Mouse (Mus musculus) cerebellum, postnatal 14 days (tissue): Measurements from ENCODE around the gene Castor1.

Source experiments
- DNase-seq, 2 experiments: peaks; one replicate each; pipeline ENCODE4 v3.0.0; 2021; ENCODE audit warnings: mixed read lengths in 2 of 2

Castor1 gene

DNA sequence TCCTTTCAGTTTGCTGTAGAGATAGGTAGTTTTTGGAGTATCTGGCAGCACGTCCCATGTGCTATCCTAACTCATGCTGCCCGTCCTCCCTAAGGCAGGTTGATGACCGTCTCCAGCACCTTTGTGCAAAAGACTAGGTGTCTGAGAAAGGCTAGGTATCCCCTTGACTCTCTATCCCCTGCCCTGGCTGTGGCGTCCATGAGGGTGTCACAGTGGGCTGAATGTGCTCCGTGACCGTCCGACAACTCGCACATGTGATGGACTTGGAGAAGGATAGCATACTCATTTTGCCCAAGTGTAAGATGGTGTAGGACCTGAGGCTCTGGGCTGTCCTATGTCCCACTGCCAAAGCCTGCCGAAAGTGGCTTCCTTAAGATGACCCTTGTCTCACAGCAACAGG lies 10.4 kb upstream of the Castor1 start:
- no peak for DNase-seq

DNA sequence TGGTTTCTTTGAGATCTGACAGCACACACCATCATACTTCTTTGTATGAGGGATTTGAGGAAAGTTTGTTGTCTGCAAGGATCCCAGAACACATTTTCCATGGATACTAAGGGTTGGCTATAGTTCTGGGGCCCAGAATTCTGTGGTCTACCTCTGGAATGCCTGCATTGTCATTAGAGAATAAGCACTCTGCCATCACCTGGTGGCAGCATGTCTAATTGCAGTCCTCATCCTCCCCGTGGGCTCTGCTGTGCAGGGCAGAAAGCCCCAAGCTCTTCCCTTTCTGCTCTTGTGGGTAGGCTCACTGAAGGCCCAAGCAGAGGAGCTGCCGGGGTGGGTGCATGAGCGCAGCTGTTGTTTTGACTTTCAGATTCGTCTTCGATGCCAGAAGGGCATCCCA lies 8.5 kb upstream of the Castor1 start:
- DNase-seq: no peak

DNA sequence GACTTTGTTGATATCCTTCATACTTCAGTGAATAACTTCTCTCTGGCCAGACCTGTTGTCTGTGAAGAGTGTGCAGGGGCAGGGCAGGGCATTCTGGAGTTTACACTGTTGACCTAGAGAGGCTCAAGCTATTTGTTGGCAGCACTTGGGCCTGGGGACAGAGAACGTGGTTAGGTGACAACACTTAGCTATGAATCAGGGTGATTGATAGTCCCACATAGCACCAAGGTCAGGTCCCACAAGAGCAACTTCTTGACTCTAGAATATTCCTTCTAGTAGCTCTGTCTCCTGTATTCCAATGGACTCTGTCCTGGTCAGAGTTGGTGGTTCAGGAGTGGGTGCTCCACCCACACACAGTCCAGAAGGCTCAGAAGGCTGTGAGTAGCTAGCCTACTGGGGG lies 7.2 kb upstream of the Castor1 start:
- DNase-seq: no peak

DNA sequence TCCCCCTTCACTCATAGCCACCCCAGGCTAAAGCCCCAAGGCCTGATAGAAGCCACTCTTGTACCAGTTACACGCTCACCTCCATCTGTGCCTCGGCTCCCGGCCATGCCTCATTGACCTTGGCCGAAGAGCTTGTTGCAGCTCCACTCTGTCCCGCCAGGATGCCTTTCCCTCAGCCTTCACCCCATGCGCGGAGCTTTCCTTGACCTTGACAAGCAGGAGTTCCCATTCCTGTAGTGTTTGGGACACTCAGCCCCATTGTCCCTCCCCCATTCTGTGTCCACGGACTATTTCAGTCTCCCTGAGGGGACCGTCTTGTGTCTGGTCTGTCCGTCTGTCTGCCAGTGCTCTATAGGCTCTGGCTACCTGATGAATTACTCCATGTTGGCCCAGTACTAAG lies 4.9 kb upstream of the Castor1 start:
- no peak for DNase-seq

DNA sequence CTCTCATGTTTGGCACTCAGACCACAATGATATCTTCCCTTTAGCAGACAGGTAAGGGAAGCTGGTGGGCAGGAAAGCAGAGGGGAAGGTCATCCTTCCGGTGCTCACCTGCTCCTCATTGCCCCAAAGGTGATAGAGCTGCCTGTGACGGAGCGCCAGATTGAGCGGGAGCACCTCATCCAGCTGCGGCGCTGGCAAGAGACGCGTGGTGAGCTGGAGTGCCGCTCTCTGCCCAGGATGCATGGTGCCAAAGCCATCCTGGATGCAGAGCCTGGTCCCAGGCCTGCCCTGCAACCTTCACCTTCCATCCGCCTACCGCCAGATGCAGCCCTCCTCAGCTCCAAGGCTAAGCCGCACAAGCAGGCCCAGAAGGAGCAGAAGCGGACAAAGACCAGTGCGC lies 3.5 kb upstream of the Castor1 start:
- DNase-seq: no peak

DNA sequence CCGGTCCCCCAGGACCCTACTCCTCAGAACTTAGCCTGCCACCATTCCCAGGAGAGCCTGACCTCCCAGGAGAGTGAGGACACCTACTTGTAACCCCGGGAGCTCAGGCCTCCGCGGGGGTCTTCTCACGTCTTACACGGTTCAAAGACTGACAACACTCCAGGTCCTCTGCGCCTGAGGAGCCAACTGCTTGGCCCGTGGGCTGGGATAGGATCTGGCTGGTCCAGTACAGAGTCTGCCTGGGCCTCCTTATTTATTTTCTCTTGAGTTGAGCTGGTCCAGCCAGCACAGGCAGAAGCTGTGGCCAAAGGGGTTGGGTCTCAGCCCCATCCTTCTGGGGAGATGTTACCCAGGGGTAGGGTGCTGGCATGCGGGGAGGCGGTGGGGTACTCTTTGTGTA lies 3.0 kb upstream of the Castor1 start:
- DNase-seq: no peak

DNA sequence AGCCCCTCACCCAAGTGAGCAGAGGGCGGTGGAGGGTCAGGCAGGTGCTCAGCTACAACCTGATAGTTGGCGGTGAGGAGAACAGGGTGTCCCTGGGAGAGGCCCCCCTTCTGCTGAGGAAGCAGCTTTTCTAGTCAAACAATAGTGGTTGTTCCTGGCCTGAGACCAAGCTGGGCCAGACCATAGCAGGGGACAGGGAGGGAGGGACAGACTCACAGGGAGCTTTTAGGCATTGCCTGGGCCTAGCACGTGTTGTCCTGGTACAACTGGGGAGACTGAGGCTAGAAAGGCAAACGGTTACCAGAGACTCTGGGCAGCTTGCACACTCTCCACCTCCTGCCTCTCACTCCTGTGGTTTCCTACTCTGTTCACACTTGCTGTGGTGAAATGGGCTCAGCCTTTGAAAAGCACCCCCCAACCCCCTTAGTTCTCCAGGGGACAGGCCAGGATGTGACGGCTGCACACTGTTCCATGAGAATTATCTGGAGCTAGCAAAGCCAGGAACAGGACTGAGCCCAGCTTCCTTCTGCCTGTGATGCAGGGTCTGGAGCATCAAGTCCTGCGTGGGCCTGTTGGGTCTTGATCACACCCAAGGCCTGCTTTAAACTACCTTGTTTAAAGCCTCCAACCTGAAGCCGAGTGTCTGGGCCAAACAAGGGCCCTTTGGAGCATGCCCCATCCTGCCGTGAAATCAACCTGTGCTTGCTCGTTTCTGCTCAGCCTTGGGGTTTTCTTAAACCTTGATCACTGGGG lies 1.6 kb upstream of the Castor1 start:
- no peak for DNase-seq

DNA sequence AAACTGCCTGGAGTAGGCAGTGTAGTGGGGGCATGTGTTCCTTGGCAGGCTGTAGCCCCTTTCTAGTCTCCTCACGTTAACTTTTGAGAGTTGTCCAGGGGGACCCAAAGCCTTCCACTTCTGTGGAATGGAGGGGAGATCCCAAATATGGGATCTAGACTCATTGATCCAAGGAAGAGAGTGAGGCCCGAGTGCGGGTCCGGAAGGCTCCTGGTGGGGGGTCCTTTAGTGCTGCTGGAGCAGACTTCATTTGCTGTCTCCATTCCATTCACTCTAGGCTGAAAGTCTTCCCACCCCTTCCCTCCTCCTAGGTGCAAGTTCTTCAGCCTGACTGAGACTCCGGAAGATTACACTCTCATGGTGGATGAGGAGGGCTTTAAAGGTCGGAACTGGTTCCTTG lies 612 bp downstream of the Castor1 start:
- DNase-seq: peak; percentile 19 to 28

DNA sequence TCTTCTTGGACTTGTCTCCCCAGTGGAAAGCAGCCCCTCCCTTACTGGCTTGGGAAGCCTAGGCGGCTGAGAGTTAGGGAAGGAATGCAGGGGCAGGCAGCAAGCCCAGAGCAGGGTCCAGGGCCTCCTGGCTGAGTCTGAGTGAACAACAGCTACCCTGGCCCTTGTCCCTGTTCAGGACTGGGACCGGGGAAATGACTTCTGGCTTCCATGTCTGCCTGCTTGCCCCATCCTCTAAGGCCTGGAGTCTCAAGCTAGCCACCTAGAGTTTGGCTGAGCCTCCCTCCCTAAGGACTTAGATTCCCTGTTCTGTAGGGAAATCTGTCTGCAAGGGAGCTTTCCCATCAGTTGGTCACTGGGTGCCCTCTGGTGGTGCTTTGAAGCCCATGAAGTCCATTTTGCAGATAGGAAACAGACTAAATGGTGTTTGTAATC lies 1.3 kb downstream of the Castor1 start:
- peak; percentile 79 to 81 for DNase-seq

DNA sequence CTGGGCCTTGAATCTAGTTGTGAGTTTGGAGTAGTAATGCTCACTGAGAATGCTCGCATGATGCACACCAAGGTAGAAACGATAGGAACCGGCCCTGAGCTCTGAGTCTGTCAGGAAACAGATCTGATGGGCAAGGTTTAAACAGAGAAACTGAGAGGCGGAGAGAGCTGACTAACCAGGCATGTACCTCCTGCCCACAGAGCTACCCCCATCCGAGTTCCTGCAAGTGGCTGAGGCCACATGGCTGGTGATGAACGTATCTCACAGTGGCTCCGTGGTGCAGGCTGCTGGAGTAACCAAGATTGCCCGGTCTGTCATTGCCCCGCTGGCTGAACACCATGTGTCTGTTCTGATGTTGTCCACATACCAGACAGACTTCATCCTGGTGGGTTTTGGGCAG lies 1.9 kb downstream of the Castor1 start:
- peak in 1 of 2 experiments; percentile 19 for DNase-seq

DNA sequence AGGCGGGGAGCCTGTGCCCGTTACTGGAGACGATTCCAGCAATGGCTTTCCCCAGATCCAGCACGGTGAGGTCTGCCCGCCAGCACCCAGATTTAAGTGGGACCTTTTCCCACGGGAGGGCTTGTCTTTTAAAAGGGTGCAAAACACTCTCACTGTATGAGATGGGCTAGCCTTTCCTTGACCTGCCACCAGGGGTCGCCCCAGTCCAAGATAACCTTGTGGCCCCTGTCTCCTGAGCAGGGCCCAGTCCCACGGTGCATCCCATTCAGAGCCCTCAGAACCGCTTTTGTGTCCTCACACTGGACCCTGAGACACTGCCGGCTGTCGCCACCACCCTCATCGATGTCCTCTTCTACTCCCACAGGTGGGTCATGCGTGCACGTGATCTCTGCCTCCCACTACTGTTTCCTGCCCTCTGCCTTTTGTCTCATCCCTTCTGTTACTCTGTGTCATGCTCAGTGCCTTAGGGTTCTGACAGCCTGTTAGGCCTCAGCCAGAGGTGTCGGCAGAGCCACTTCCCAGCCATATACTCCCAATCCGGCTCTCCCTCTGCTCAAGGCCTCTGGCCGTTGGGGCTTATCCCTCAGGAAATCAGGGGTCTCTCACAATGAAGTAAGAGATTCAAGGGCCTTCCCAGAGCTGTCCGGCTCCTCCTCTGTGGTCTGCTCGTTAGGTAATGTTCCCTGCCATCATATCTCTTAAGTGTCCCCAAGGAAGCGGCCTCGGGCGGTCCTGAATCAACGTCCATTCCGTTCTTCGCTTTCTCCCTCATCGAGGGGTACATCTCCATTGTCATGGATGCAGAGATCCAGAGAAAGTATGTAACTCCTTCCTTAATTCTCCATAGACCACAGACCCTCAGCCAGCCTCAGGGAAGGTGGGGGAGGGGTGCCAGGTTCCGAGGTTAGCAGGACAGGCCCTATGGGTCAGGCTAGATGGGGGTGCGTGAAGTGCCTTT lies 2.7 kb downstream of the Castor1 start:
- peak; percentile 91 to 94 for DNase-seq

DNA sequence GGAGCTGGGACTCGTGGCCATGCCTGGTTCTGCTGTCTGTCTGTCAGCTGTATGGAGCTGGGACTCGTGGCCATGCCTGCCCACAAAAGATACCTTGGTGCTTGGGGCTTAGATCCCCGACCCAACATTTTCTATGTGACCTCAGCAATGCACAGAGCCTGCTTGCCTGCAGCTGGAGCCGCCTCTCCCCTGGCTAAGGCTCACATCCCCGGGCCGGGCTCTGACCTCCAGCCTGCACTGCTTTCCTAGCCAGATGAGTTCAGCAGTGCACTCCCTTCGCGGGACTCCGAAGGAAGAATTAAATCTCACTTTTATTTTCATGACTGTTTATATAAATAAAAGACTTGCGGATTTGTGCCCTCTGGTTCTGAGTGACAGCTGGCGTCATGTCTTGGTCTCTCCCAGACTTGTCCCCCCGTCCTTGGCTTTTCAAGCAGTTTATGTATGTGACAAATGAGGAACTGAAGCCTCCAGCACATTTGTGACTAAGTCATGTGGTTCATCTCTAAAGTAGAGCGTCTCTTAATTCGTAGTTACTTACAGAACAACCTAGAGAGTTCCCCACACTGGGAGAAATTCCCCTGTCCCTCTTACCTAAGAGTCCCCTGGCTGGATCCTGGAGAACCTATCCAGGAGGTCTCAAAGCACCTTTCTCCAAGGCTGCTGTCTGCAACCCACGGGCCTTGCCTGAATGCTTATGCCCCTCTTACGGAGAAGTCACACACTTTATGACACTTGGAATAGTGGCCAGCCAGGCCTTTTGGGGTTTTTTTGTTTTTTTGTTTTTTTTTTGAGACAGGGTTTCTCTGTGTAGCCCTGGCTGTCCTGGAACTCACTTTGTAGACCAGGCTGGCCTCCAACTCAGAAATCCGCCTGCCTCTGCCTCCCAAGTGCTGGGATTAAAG lies 4.3 kb downstream of the Castor1 start:
- DNase-seq: no peak

DNA sequence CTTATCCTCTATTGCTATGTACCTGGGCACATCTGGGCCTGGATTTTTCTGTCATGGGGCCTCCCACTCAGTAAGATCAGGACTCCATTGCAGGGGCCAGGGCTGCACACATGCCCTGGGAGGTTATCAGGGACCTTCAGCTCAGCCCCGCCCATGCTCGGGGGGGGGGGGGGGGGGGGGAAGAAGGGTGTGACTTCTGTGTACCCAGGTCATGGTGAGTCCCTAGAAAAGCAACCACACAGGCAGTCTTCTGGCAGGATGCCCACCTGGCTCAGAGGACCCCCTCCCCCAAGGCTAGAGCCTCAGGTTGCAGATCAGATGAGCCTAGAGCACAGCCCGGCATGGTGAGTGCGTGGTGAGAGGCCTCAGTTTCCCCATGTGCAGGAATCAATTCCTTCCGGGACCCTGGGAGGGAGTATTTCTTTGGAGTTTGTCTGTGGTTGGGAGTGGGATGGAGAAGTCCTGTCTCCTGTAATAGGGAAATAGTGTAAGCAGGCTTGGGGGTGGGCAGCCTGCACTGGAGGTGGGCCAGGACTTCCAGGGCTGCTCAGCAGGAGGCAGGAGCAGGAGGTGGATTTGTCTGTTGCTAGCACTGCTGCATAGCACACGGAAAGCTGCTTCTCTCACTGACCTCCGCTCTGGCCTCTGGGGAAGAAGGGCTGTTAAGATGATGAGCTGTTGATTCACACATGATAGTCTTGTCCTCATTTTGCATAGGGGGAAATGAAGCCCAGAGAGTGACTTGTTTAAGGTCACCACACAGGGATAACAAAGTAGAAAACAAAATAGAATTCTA lies 5.6 kb downstream of the Castor1 start:
- peak; percentile 20 to 35 for DNase-seq

DNA sequence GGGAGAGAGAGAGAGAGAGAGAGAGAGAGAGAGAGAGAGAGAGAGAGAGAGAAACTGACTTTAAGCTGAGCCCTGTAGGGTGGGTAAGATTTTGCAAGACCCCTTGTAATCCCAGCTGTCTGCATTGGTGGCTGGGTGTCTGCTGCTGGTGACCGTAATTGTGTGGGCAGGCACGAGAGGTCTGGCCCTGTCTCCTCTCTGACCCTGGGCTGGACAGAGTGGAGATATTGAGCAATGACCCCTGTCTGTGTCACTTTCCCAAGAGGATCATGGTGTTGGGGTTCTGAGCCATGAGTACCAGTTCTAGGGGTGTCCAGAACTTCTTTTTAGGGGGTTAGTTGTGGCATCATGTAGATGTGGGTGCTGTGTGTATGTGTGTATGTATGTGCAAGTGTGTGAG lies 6.2 kb downstream of the Castor1 start:
- no peak for DNase-seq

DNA sequence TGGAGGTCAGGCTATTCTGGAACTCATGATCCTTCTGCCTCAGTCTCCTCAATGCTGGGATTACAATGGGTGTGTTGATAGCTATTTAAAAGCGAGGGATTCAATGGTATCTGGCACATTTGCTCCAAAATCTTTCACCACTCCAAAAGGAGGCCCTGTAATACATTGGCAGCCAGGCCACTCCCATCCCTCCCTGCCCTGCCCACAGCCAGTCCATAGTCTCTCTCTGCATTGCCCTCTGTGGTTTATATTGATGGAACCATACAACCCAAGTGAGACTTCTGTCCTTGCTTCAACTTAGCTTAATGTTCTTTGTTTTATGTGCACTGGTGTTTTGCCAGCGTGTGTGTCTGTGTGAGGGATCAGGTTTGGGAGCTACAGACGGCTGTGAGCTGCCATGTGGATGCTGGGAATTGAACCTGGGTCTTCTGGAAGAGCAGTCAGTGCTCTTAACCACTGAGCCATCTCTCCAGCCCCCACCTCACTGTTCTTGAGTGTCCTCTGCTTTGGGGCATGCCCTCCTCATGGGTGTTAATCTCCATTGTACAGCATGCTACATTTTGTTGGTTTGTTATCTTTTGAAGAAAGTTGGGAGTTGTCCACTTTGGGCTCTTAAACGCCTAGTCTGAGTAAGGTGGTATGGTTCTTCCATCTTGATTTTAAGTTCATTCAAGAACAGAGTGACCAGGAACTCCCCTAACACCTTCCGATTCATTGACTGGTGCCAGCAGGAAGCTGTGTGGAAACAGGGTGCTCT lies 8.7 kb downstream of the Castor1 start:
- no peak for DNase-seq

DNA sequence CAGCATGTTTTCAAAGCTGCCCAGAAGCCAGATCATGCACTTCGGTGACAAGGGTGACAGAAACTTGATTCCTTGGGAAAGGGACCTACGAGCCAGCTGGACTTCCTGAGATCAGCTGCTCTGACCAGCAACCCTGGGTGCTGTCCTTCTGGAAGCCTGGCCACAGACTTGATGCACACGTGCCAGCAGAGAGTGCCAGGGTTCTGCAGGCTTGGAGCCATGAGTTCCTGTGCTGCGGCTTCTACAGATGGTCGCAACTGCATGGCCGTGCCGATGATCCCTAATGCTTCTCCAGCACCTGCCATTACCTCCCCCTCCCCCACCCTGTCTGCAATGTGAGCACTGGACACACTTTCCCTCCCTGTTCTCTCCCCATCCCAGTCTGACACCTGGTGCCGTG lies 10.4 kb downstream of the Castor1 start:
- peak; percentile 94 to 95 for DNase-seq

DNA sequence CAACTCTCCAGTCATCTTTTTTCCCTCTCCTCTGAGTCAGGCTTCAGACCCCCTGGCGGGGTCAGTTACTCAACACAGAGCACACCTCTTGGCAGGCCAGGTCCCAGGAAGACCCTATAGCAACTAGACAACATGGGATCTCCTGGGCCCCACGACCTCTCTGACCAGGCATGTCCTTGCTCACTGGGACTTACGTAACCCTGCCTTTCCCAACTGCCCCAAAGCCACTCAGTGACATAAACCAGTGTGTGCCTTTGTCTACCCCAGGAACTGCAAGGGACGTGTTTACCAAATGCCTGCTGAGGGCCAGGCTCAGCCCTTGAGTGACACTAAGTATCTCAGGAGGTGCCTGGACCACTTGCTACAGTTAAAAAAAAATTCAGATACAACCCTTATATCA lies 11.8 kb downstream of the Castor1 start:
- DNase-seq: no peak

DNA sequence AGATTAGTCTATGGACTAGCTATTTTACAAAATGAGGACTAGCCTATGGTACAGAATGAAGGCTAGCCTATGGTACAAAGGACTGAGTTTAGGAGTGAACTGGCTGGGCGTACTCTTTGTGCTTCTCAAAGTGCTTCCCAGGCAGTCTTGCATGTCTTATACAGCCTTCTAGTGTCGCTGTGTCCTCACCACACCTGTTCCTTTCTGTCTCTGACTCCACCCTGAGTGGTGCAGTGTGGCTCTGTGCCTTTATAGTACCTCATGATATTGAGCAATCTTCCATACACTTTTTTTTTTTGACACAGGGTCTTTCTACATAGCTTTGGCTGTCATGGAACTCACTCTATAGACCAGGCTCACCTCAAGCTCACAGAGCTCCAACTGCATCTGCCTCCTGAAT lies 13.4 kb downstream of the Castor1 start:
- no peak for DNase-seq

DNA sequence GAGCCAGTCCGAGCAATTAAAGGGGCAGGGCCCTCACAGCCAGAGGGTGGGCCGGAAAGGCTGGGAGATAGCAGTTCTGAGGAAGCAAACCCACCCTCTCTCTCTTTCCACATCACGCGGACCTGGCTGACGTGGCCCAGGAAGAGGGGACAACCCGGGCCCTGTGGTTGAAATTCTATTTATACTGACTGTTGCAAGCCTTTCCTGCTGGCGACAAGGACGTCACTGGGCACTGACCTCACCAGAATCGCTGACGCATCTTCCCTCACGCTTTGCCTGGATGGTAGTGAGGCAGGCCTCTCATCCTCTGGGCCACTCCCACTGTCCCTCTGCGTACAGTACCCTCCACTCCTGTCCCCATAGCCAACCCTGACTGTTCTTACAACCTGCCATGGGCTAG lies 14.6 kb downstream of the Castor1 start:
- no peak for DNase-seq

DNA sequence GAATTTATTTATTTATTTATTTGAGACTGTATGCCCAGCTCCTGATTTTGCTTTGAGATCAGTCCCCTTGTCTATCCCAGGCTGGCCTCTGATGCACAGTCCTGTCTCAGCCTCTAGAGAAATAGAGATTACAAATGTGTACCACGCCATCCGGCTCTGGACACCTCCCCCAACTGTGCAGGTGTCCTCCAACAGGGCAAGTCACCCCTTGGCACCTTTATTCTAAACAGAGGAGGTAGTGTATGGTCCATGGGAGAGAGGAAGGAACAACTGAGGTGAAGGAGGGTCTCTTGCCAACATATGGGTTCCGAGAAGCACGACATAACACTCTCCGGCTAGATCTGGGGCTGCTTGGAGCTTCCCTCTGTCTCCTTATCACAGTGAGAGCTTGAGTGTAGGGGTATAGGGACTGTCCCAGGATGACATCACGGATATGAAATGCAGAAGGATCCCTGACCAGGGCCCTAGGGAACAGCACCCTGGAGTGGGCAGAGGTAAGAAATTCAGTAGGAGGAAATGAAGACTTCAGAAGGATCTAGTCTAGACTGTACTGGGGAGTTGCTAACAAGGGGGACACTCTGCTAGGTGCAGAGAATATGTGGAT lies 17.1 kb downstream of the Castor1 start:
- peak in 1 of 2 experiments; percentile 1 for DNase-seq
